Mouse (Mus musculus) testis, adult 2 months (tissue): ENCODE results near the gene Rhag.

Experiments
- CTCF ChIP-seq: fragments of 200-500 bp; IDR thresholded peaks from 2 replicates; pipeline ENCODE4 v1.5.1; 2012; ENCODE audit warnings: low read depth, mild to moderate bottlenecking, inconsistent platforms, low read length, moderate library complexity; ENCODE audit not compliant: control insufficient read depth, insufficient read depth, insufficient replicate concordance
- POLR2A ChIP-seq: fragments of 200-500 bp; IDR thresholded peaks from 2 replicates; pipeline ENCODE4 v1.6.1; 2012; ENCODE audit warnings: low read depth, mild to moderate bottlenecking, inconsistent platforms, low read length, moderate library complexity; ENCODE audit not compliant: control insufficient read depth

DNA sequence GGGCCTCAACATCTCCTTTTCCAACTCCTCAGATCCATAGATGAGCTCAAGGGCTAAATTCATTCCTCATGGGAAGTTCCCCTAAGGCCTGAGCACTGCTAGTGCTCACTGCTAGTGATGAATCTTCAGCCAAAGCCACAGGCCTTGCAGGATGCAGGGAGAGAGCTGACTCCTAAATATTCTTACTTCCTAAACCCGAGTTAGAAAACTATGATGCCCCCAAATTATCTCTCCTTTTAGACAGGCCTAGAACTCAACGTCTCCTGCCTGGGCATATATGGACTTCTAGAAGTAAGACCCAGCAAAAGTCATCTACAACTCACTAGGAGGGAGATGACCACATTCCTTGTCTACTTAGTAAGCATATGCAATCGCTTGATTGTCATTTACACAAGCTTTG, 66.8 kb downstream of the Rhag start:
- TF ChIP-seq POLR2A (no peak), CTCF (no peak)
